Mouse (Mus musculus): ENCODE measurements at regions not wholly inside any gene's neighbourhood (a gene's known extent, or its start where the extent isn't known, plus 50 kb on each side); places are given as distances from the start of the nearest gene placed in this dataset.

DNA sequence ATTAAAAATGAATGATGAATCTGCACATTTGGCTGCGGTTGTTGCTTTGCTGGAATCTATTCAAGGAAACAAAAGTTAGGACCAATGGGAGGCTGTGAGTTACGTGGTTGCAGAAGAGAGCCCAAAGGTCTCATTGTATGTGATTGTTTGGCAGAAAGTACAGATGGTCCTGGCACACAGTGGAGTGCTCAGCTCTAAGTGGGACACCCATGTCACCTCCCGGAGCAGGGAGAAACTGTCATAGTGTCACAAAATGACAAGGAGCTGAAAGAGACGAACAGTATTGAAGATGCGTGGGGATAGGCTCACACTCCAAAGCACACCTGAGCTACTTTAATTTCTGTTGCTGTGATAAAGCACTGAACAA lies 710.1 kb upstream of the Tmem132c start:
- H3K9me3 ChIP-seq, result no peaks in the 10 kb centered on the region
- H3K27ac ChIP-seq, result no peak overlapping the region
- 92% methylated on average over 5 of the region's 5 CpGs for WGBS
- no peaks in the 10 kb centered on the region for H3K4me1 ChIP-seq
- H3K36me3 ChIP-seq, result no peaks in the 10 kb centered on the region
- no peak overlapping the region for H3K4me2 ChIP-seq
- H3K9ac ChIP-seq, result no peak overlapping the region
- no peak overlapping the region for H3K4me3 ChIP-seq
- no peaks in the 10 kb centered on the region for H3K27me3 ChIP-seq
- no peak for ATAC-seq (ENCODE audit: insufficient number of reproducible peaks, insufficient read depth, low FRiP score, low TSS enrichment, low read depth)

GRCm38 (mm10) chr5:126531975-126532374 lies 709.6 kb upstream of the Tmem132c start:
- Histone ChIP-seq H3K27ac (no peak overlapping the region), H3K4me2 (no peak overlapping the region), H3K4me1 (no peaks in the 10 kb centered on the region), H3K9me3 (no peaks in the 10 kb centered on the region), H3K36me3 (no peaks in the 10 kb centered on the region), H3K9ac (no peak overlapping the region), H3K4me3 (no peak overlapping the region), H3K27me3 (no peaks in the 10 kb centered on the region)
- no peak for ATAC-seq (ENCODE audit: insufficient number of reproducible peaks, insufficient read depth, low FRiP score, low TSS enrichment, low read depth)
- 97% methylated on average over 1 of the region's 1 CpGs for WGBS

GRCm38 (mm10) chr5:126538072-126538471 lies 703.5 kb upstream of the Tmem132c start:
- no peak overlapping the region for H3K4me2 ChIP-seq
- no peak overlapping the region for H3K9ac ChIP-seq
- no peaks in the 10 kb centered on the region for H3K36me3 ChIP-seq
- H3K4me1 ChIP-seq, result no peaks in the 10 kb centered on the region
- no peaks in the 10 kb centered on the region for H3K9me3 ChIP-seq
- H3K27me3 ChIP-seq, result no peaks in the 10 kb centered on the region
- no peak for ATAC-seq (ENCODE audit: insufficient number of reproducible peaks, insufficient read depth, low FRiP score, low TSS enrichment, low read depth)
- H3K27ac ChIP-seq, result no peak overlapping the region
- H3K4me3 ChIP-seq, result no peak overlapping the region
- WGBS, result 74% methylated on average over 2 of the region's 2 CpGs

DNA sequence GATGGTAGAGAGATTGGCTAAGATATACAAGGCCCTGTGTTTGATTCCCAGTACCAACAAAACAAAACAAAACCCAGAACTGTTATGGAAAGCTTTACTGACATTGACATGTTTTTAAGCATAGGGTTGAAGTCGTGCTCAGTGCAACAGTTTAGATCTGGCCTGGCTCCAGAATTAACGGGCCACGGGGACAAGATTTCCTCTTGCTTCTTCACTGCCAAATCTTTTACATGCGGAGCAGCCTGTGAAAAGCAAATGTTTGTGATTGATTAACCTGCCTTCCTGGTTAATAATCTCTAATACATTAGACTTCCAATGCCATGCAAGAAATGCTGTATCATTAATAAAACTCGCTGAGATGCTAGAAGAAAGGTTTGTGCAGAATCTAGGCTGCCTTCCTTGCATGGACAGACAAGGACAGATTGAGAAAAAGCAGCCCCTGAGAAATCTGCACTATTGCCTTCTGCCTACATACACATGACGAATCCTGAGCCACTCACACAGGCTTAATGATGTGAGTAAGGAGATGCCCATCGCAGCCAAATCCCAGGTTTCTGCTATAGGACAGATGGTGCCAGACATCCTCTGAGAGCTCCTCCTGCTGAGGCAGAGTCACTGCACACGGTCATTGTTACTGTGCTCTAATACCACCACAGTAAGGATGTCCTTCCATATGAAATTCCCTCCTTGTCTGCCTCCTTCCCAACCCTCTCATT lies 697.2 kb upstream of the Tmem132c start:
- Histone ChIP-seq H3K4me3 (no peak overlapping the region), H3K9ac (no peak overlapping the region), H3K9me3 (no peaks in the 10 kb centered on the region), H3K27me3 (no peaks in the 10 kb centered on the region), H3K36me3 (no peaks in the 10 kb centered on the region), H3K27ac (no peak overlapping the region), H3K4me1 (no peaks in the 10 kb centered on the region), H3K4me2 (no peak overlapping the region)
- ATAC-seq (ENCODE audit: insufficient number of reproducible peaks, insufficient read depth, low FRiP score, low TSS enrichment, low read depth), result no peak
- 76% methylated on average over 8 of the region's 8 CpGs for WGBS

DNA sequence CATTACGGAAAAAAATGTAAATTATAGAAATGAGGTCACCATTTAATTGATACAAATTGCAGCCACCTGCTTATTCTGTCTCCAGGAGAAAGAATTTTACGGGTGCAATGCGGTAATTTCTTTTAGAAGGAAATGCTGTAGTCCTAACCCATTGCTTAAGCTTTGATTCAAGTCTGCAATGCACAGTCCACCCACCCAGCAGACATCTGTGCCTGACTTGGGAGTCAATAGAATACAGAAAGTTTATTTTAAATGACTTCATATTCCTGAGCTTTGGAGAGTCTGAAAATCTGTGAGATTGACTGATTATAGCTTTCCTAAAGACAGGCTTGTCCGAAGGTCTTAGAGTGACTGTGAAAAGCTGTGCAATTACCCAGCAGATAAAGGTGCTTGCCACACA lies 693.8 kb upstream of the Tmem132c start:
- 62% methylated on average over 4 of the region's 4 CpGs for WGBS
- no peak overlapping the region for H3K4me2 ChIP-seq

DNA sequence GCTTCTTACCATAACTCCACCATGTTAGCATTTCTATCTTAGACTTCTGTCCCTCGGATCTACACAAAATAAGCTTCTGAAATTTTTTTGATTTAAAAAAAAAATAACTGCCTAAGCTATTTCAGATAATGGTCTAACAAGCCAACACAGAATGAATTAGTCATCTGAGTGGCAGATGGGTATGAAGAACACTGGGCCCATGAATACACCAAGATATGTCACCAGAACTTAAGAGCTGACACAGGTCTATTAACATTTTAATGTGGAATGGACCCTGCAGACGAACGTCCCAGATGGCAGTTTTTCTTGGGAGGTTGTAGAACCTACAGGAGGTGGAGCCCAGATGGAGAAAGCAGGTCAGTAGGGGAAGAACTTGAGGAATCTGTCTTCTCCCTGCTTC lies 689.9 kb upstream of the Tmem132c start:
- ATAC-seq (ENCODE audit: insufficient number of reproducible peaks, insufficient read depth, low FRiP score, low TSS enrichment, low read depth), result no peak
- H3K9me3 ChIP-seq, result no peaks in the 10 kb centered on the region
- H3K4me2 ChIP-seq, result no peak overlapping the region
- H3K36me3 ChIP-seq, result no peaks in the 10 kb centered on the region
- no peak overlapping the region for H3K4me3 ChIP-seq
- no peaks in the 10 kb centered on the region for H3K4me1 ChIP-seq
- H3K9ac ChIP-seq, result no peak overlapping the region
- H3K27ac ChIP-seq, result no peak overlapping the region
- 80% methylated on average over 3 of the region's 3 CpGs for WGBS
- H3K27me3 ChIP-seq, result no peaks in the 10 kb centered on the region

More for the DNA sequence above, 693.8 kb upstream of the Tmem132c start:
- Histone ChIP-seq H3K9me3 (no peaks in the 10 kb centered on the region), H3K9ac (no peak overlapping the region), H3K36me3 (no peaks in the 10 kb centered on the region), H3K4me3 (no peak overlapping the region), H3K4me1 (no peaks in the 10 kb centered on the region), H3K27me3 (no peaks in the 10 kb centered on the region), H3K27ac (no peak overlapping the region)
- ATAC-seq (ENCODE audit: insufficient number of reproducible peaks, insufficient read depth, low FRiP score, low TSS enrichment, low read depth), result no peak

DNA sequence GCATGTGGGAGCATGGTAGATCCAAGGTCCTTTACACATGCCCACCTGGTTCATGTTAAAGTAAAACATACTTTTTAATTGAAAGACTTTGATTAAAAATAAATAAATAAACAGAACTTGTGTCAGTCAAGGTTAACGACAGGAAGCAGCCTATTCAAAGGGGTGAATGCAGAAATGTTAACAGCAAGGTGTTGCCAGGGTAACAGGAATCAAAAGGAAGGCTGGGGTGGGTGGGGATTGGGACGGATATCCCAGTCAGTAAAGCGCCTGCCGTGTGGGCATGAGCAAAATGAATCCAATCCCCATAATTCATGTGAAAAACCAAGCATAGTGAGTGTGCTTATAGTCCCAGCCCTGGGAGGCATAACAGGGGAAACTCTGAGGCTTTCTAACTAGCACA lies 682.6 kb upstream of the Tmem132c start:
- Histone ChIP-seq H3K36me3 (no peaks in the 10 kb centered on the region), H3K4me2 (no peak overlapping the region), H3K9ac (no peak overlapping the region), H3K4me3 (no peak overlapping the region), H3K4me1 (no peaks in the 10 kb centered on the region), H3K27me3 (no peaks in the 10 kb centered on the region), H3K27ac (no peak overlapping the region), H3K9me3 (no peaks in the 10 kb centered on the region)
- ATAC-seq (ENCODE audit: insufficient number of reproducible peaks, insufficient read depth, low FRiP score, low TSS enrichment, low read depth), result no peak
- whole genome bisulfite sequencing, result 46% methylated on average over 4 of the region's 4 CpGs

- Histone ChIP-seq H3K4me3 (no peak overlapping the region), H3K27ac (no peak overlapping the region), H3K4me1 (no peaks in the 10 kb centered on the region), H3K4me2 (no peak overlapping the region), H3K9me3 (no peaks in the 10 kb centered on the region), H3K27me3 (no peaks in the 10 kb centered on the region), H3K9ac (no peak overlapping the region), H3K36me3 (no peaks in the 10 kb centered on the region)
- WGBS, result 82% methylated on average over 2 of the region's 2 CpGs
- no peak for ATAC-seq (ENCODE audit: insufficient number of reproducible peaks, insufficient read depth, low FRiP score, low TSS enrichment, low read depth)
These were observed 675.8 kb upstream of the Tmem132c start for GRCm38 (mm10) chr5:126565817-126566216.

- 80% methylated on average over 6 of the region's 6 CpGs for WGBS
- Histone ChIP-seq H3K4me3 (no peak overlapping the region), H3K36me3 (no peaks in the 10 kb centered on the region), H3K27me3 (no peaks in the 10 kb centered on the region), H3K27ac (no peak overlapping the region), H3K9me3 (no peaks in the 10 kb centered on the region), H3K4me2 (no peak overlapping the region), H3K9ac (no peak overlapping the region), H3K4me1 (no peaks in the 10 kb centered on the region)
- no peak for ATAC-seq (ENCODE audit: insufficient number of reproducible peaks, insufficient read depth, low FRiP score, low TSS enrichment, low read depth)
These were observed 675.4 kb upstream of the Tmem132c start for GRCm38 (mm10) chr5:126566226-126566625.

- no peak overlapping the region for H3K27ac ChIP-seq
- H3K4me2 ChIP-seq, result no peak overlapping the region
- no peaks in the 10 kb centered on the region for H3K4me1 ChIP-seq
- no peaks in the 10 kb centered on the region for H3K9me3 ChIP-seq
- no peak for ATAC-seq (ENCODE audit: insufficient number of reproducible peaks, insufficient read depth, low FRiP score, low TSS enrichment, low read depth)
- H3K9ac ChIP-seq, result no peak overlapping the region
- WGBS, result 74% methylated on average over 2 of the region's 2 CpGs
- no peaks in the 10 kb centered on the region for H3K36me3 ChIP-seq
- H3K4me3 ChIP-seq, result no peak overlapping the region
- no peaks in the 10 kb centered on the region for H3K27me3 ChIP-seq
These were observed 667.8 kb upstream of the Tmem132c start for GRCm38 (mm10) chr5:126573766-126574165.

DNA sequence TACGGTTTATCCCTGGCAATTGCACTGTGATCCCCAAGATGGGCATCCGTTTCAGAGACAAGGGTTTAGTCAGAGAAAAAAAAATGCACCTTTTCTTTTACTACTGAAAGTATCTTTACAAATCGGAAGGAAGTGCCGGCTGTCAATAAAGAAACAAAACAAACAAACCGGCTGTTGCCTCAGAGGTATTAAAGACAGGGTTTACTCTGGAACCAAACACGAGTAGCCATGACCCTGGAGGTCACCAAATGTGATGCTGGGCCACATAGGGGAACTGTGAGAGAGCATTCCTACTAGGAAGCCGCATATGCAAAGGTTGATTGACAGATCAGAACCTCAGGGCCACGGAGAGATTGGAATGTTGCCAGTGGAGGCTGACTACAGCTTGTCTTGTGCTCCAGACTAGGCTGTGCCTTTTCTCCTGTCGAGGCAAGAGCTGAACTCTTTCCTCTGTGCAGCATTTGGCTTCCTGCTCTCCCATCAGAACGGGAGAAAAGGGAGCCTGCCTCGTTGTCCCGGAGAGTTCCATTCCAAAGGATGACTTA lies 643.8 kb upstream of the Tmem132c start:
- Histone ChIP-seq H3K4me3 (no peak overlapping the region), H3K4me1 (no peaks in the 10 kb centered on the region), H3K36me3 (no peaks in the 10 kb centered on the region), H3K27ac (no peak overlapping the region), H3K27me3 (no peaks in the 10 kb centered on the region), H3K4me2 (0 out of 2 replicates have a peak overlapping the region, but pooled peaks have one; percentile 9), H3K9me3 (no peaks in the 10 kb centered on the region), H3K9ac (no peak overlapping the region)
- ATAC-seq (ENCODE audit: insufficient number of reproducible peaks, insufficient read depth, low FRiP score, low TSS enrichment, low read depth), result no peak
- WGBS, result 44% methylated on average over 12 of the region's 12 CpGs

GRCm38 (mm10) chr5:126599561-126599960 lies 642.0 kb upstream of the Tmem132c start:
- Histone ChIP-seq H3K4me1 (no peaks in the 10 kb centered on the region), H3K27me3 (no peaks in the 10 kb centered on the region)
- ATAC-seq (ENCODE audit: insufficient number of reproducible peaks, insufficient read depth, low FRiP score, low TSS enrichment, low read depth), result no peak

More at GRCm38 (mm10) chr5:126599561-126599960, 642.0 kb upstream of the Tmem132c start:
- no peak overlapping the region for H3K4me3 ChIP-seq
- no peaks in the 10 kb centered on the region for H3K36me3 ChIP-seq
- no peak overlapping the region for H3K27ac ChIP-seq
- WGBS, result 83% methylated on average over 5 of the region's 5 CpGs
- H3K9ac ChIP-seq, result no peak overlapping the region
- H3K4me2 ChIP-seq, result no peak overlapping the region
- no peaks in the 10 kb centered on the region for H3K9me3 ChIP-seq

Measured in embryonic facial prominence, embryonic 13.5 days (tissue).